Mouse (Mus musculus) bone marrow macrophage, adult 2 months (primary cell): ENCODE measurements at regions not wholly inside any gene's neighbourhood (a gene's known extent, or its start where the extent isn't known, plus 50 kb on each side); places are given as distances from the start of the nearest gene placed in this dataset.
"Not testable (repeated sequence)": the region's sequence is repeated elsewhere in the genome, so short reads cannot be mapped to it uniquely, and the experiment has no call there.

ENCODE experiments used
- CTCF ChIP-seq: IDR thresholded peaks from 2 replicates; pipeline ENCODE4 v1.5.1; 2012; ENCODE audit warnings: low read depth, mild to moderate bottlenecking, low read length, moderate library complexity
- POLR2A ChIP-seq: IDR thresholded peaks from 2 replicates; pipeline ENCODE4 v1.6.1; 2012; ENCODE audit warnings: mild to moderate bottlenecking, low read depth, low read length, borderline replicate concordance

- TF ChIP-seq CTCF, POLR2A: not testable (repeated sequence)
Measured at GRCm38 (mm10) chr14:53255962-53256361, 760.4 kb upstream of the Olfr1507 start.
